Mouse (Mus musculus): ENCODE results near the gene Camta2.

DNA sequence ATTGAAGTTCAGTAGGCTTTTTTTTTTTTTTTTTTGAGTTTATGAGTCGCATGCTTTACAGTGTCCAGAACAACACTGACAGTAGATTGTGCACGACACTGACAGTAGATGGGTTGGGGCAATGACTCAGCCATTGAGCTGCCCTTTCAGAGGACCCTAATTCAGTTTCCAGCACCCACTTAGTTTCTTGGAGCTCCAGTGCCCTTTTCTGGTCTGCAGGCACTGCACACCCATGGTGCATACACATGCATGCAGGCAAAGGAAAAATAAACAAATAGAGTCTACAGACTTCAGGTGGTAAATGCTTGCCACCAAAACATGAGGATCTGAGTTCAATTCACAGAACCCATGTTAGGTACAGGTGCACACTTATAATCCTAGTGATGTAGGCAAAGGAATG is 38.7 kb upstream of the Camta2 start:
- TF ChIP-seq CTCF (IDR thresholded peaks at IDR 0.05; ENCODE audit: insufficient read depth, low read length) (no peak), POLR2A (IDR thresholded peaks at IDR 0.05; ENCODE audit: borderline replicate concordance, extremely low read depth, low read depth, low read length) (no peak)

Data from lung, adult 2 months (tissue).